In genomic region chr9:71543443-71544222, GRCm38 (mm10) we compare ENCODE assay signal across 8 mouse cellular contexts. TPM values are rescaled to one million over a fixed set of nuclear protein-coding genes. Genes with fewer than 3 reads are reported as not detected.
DNase-seq lines count a peak whose midpoint lies in the region; ATAC-seq and TF ChIP-seq lines count a peak whose summit lies in the region.

No protein-coding gene starts in this region.

- in situ Hi-C loops in CH12.LX (cut with MboI; ENCODE audit: low pct_ligation_motif_present, low pct_unique_long_range_greater_than_20kb, low sequenced_read_pairs): no loop called here

- 14% methylated on average over 19 of the region's 19 CpGs for WGBS in forebrain, embryonic 13.5 days
- WGBS in heart, postnatal 0 days: 19% methylated on average over 19 of the region's 19 CpGs
- WGBS in liver, postnatal 0 days (ENCODE audit: insufficient replicate concordance): 19% methylated on average over 19 of the region's 19 CpGs

- DNase-seq in CH12.LX (ENCODE audit: extremely low read depth): peak; percentile 76
- DNase-seq in c-Kit-positive CD71-negative TER-119-negative erythroid progenitor cells, embryonic 14.5 days (ENCODE audit: low read depth): peak; percentile 70
- peak; percentile 92 for DNase-seq in heart, postnatal 0 days (ENCODE audit: low spot score)
- DNase-seq in kidney, postnatal 36 days: peak; percentile 78 to 95
- DNase-seq in liver, postnatal 0 days: peak; percentile 84
- DNase-seq in testis, postnatal 10 days (ENCODE audit: low spot score): peak; percentile 94

- no peaks in the 10 kb centered on the region for H3K79me2 ChIP-seq in CH12.LX (replicated peaks; ENCODE audit: control insufficient read depth, extremely low read depth, insufficient read depth, poor library complexity, severe bottlenecking)

- ATAC-seq in forebrain, embryonic 13.5 days: peak; percentile 82
- ATAC-seq in heart, postnatal 0 days (ENCODE audit: insufficient read depth, low read depth): peak; percentile 84
- peak; percentile 85 for ATAC-seq in liver, postnatal 0 days
- 0 out of 2 replicates have a peak, but pooled peaks have one; percentile 24 for ATAC-seq in neutrophil, adult 5-6 weeks (ENCODE audit: extremely low read depth, insufficient number of reproducible peaks, low FRiP score, poor library complexity, severe bottlenecking)

- dilution Hi-C loops in CH12.LX (cut with MboI; ENCODE audit: extremely low pct_ligation_motif_present, extremely low pct_unique_long_range_greater_than_20kb, low sequenced_read_pairs): no loop called here

- no peak overlapping the region for H3K27ac ChIP-seq in CH12.LX (ENCODE audit: insufficient read depth, low read depth)
- H3K27ac ChIP-seq in forebrain, embryonic 13.5 days: no peak overlapping the region
- peak overlapping the region; percentile 21; the same call in 1 of the 2 replicates for H3K27ac ChIP-seq in heart, postnatal 0 days (ENCODE audit: low read depth)
- H3K27ac ChIP-seq in liver, postnatal 0 days (ENCODE audit: low read depth): no peak overlapping the region

- TF ChIP-seq EP300 in CH12.LX (IDR thresholded peaks at IDR 0.05; ENCODE audit: low read length): no peak
- TF ChIP-seq EP300 in heart, postnatal 0 days (IDR thresholded peaks at IDR 0.05; ENCODE audit: low read depth): no peak
- TF ChIP-seq EP300 in liver, postnatal 0 days (IDR thresholded peaks at IDR 0.05; ENCODE audit: low read depth): no peak

- H3K27me3 ChIP-seq in CH12.LX (replicated peaks): no peaks in the 10 kb centered on the region
- no peaks in the 10 kb centered on the region for H3K27me3 ChIP-seq in forebrain, embryonic 13.5 days
- H3K27me3 ChIP-seq in heart, postnatal 0 days (ENCODE audit: control insufficient read depth, insufficient read depth, low read length): no peaks in the 10 kb centered on the region
- no peaks in the 10 kb centered on the region for H3K27me3 ChIP-seq in liver, postnatal 0 days (ENCODE audit: insufficient read depth, low read length)

- H3K4me3 ChIP-seq in CH12.LX (replicated peaks in 1 of 3; ENCODE audit: low read depth in 2 of 3, low read length in 2 of 3, poor library complexity in 1 of 3): no peak overlapping the region
- H3K4me3 ChIP-seq in forebrain, embryonic 13.5 days: no peak overlapping the region
- no peak overlapping the region for H3K4me3 ChIP-seq in heart, postnatal 0 days (ENCODE audit: low read depth, low read length)
- no peak overlapping the region for H3K4me3 ChIP-seq in liver, postnatal 0 days (ENCODE audit: low read depth, low read length)

- H3K9me3 ChIP-seq in CH12.LX (replicated peaks; ENCODE audit: low read length): peaks cover 13% of the 10 kb centered on the region
- H3K9me3 ChIP-seq in forebrain, embryonic 13.5 days (replicated peaks): no peaks in the 10 kb centered on the region
- no peaks in the 10 kb centered on the region for H3K9me3 ChIP-seq in heart, postnatal 0 days (replicated peaks; ENCODE audit: control insufficient read depth, low read length)
- H3K9me3 ChIP-seq in liver, postnatal 0 days (ENCODE audit: low read length): no peaks in the 10 kb centered on the region

- no peak for TF ChIP-seq POLR2A in CH12.LX (IDR thresholded peaks at IDR 0.05; ENCODE audit: low read depth, low read length)

- peak; percentile 89 for TF ChIP-seq RAD21 in CH12.LX (IDR thresholded peaks at IDR 0.05; ENCODE audit: low read depth, low read length)

- no peak overlapping the region for H3K9ac ChIP-seq in CH12.LX (ENCODE audit: insufficient read depth, low read depth)
- H3K9ac ChIP-seq in forebrain, embryonic 13.5 days: no peak overlapping the region
- no peak overlapping the region for H3K9ac ChIP-seq in heart, postnatal 0 days (replicated peaks; ENCODE audit: low read depth, low read length)
- no peak overlapping the region for H3K9ac ChIP-seq in liver, postnatal 0 days (replicated peaks)

- peak; percentile 59 to 94 for TF ChIP-seq CTCF in CH12.LX (conservative IDR thresholded peaks at IDR 0.05 in 1 of 2, IDR thresholded peaks at IDR 0.05 in 1 of 2; ENCODE audit: low read depth in 2 of 2, low read length in 2 of 2)
- TF ChIP-seq CTCF in heart, postnatal 0 days (IDR thresholded peaks at IDR 0.05; ENCODE audit: low read depth): peak; percentile 88
- TF ChIP-seq CTCF in liver, postnatal 0 days (IDR thresholded peaks at IDR 0.05; ENCODE audit: low read depth): peak; percentile 80

- H3K36me3 ChIP-seq in CH12.LX (replicated peaks in 1 of 2; ENCODE audit: control insufficient read depth in 1 of 2, insufficient read depth in 1 of 2, low read length in 1 of 2): peaks cover 0 to 52% of the 10 kb centered on the region in 2 experiments
- H3K36me3 ChIP-seq in forebrain, embryonic 13.5 days (ENCODE audit: poor library complexity, severe bottlenecking): no peaks in the 10 kb centered on the region
- peaks cover 63% of the 10 kb centered on the region for H3K36me3 ChIP-seq in heart, postnatal 0 days (replicated peaks; ENCODE audit: control insufficient read depth, insufficient read depth, low read length)
- H3K36me3 ChIP-seq in liver, postnatal 0 days (replicated peaks; ENCODE audit: insufficient read depth, low read length): no peaks in the 10 kb centered on the region

- H3K4me2 ChIP-seq in CH12.LX (ENCODE audit: insufficient read depth, low read depth, poor library complexity, severe bottlenecking): peak overlapping the region; percentile 44; the same call in 1 of the 2 replicates
- H3K4me2 ChIP-seq in forebrain, embryonic 13.5 days: 0 out of 2 replicates have a peak overlapping the region, but pooled peaks have one; percentile 27
- no peak overlapping the region for H3K4me2 ChIP-seq in heart, postnatal 0 days (ENCODE audit: low read depth, low read length)
- H3K4me2 ChIP-seq in liver, postnatal 0 days (ENCODE audit: low read depth, low read length): no peak overlapping the region

- peaks cover 0 to 3% of the 10 kb centered on the region in 2 experiments; a peak in 2 of 4 replicates for H3K4me1 ChIP-seq in CH12.LX (ENCODE audit: control insufficient read depth in 1 of 2, insufficient read depth in 2 of 2)
- H3K4me1 ChIP-seq in forebrain, embryonic 13.5 days: peaks cover 2% of the 10 kb centered on the region; the same call in 1 of the 2 replicates
- peaks cover 15% of the 10 kb centered on the region; the same call in 1 of the 2 replicates for H3K4me1 ChIP-seq in heart, postnatal 0 days (ENCODE audit: control insufficient read depth, insufficient read depth)
- H3K4me1 ChIP-seq in liver, postnatal 0 days (ENCODE audit: insufficient read depth): no peaks in the 10 kb centered on the region

TF ChIP-seq in CH12.LX, 34 proteins besides CTCF, POLR2A, EP300 and RAD21 (continues in another document):
- no peak for TF ChIP-seq SIN3A (IDR thresholded peaks at IDR 0.05; ENCODE audit: low read length)
- no peak for TF ChIP-seq BHLHE40 (IDR thresholded peaks at IDR 0.05; ENCODE audit: low read depth, low read length)
- no peak for TF ChIP-seq ZMIZ1 (IDR thresholded peaks at IDR 0.05; ENCODE audit: low read depth, low read length)
- TF ChIP-seq USF1 (IDR thresholded peaks at IDR 0.05; ENCODE audit: low read depth, low read length): no peak
- TF ChIP-seq ZC3H11A (IDR thresholded peaks at IDR 0.05; ENCODE audit: low read depth, low read length): peak; percentile 26; the same call in 1 of the 2 replicates
- no peak for TF ChIP-seq TCF12 (IDR thresholded peaks at IDR 0.05; ENCODE audit: low read depth, low read length)
- no peak for TF ChIP-seq E2F4 (IDR thresholded peaks at IDR 0.05; ENCODE audit: insufficient replicate concordance, low read depth, low read length)
- TF ChIP-seq MAX (IDR thresholded peaks at IDR 0.05; ENCODE audit: low read length): no peak
- no peak for TF ChIP-seq CHD1 (IDR thresholded peaks at IDR 0.05; ENCODE audit: low read depth, low read length)
- no peak for TF ChIP-seq PAX5 (IDR thresholded peaks at IDR 0.05; ENCODE audit: low read length)
- TF ChIP-seq ELF1 (IDR thresholded peaks at IDR 0.05; ENCODE audit: low read depth, low read length): no peak
- no peak for TF ChIP-seq USF2 (conservative IDR thresholded peaks at IDR 0.05; ENCODE audit: low read depth, low read length)
- no peak for TF ChIP-seq JUND (conservative IDR thresholded peaks at IDR 0.05; ENCODE audit: low read depth, low read length)
- no peak for TF ChIP-seq GABPA (IDR thresholded peaks at IDR 0.05; ENCODE audit: insufficient replicate concordance, low read depth, low read length)
- 0 out of 2 replicates have a peak, but pooled peaks have one; percentile 17 for TF ChIP-seq IRF4 (IDR thresholded peaks at IDR 0.05; ENCODE audit: low read depth, low read length)
- no peak for TF ChIP-seq MXI1 (IDR thresholded peaks at IDR 0.05; ENCODE audit: low read depth, low read length)
- peak; percentile 83 for TF ChIP-seq SMC3 (IDR thresholded peaks at IDR 0.05; ENCODE audit: low read depth, low read length)
- TF ChIP-seq MYC (IDR thresholded peaks at IDR 0.05; ENCODE audit: low read depth, low read length): no peak
- TF ChIP-seq NRF1 (IDR thresholded peaks at IDR 0.05; ENCODE audit: low read depth, low read length): no peak
- no peak for TF ChIP-seq MAFK (IDR thresholded peaks at IDR 0.05; ENCODE audit: insufficient replicate concordance, low read length)
- peak; percentile 28; the same call in 1 of the 2 replicates for TF ChIP-seq MEF2A (IDR thresholded peaks at IDR 0.05; ENCODE audit: borderline replicate concordance, low read depth, low read length)
- no peak for TF ChIP-seq POLR2AphosphoS2 (IDR thresholded peaks at IDR 0.05; ENCODE audit: low read depth, low read length)

RNA-seq across cellular contexts. Expression of gene Myzap, which starts 48.5 kb away (rescaled TPM):
- total RNA-seq in CH12.LX (2012; rRNA removed) (2.9 and 4.6 TPM in 2 replicates), CH12.LX (2014; rRNA removed) (6.2 and 6.3 TPM in 2 replicates)
- 7.2 and 7.5 TPM in 2 replicates for polyA plus RNA-seq in CH12.LX (2012; ENCODE audit: insufficient read length, low read depth)
- polyA plus RNA-seq in forebrain, embryonic 13.5 days (2015; fragmentation: Nextera tagmentation; extraction: Ambion mirVana): 2.4 and 2.5 TPM in 2 replicates
- total RNA-seq in heart, postnatal 0 days (2014; rRNA removed; ENCODE audit: low replicate concordance): 196 and 240 TPM in 2 replicates
- polyA plus RNA-seq in heart, postnatal 0 days (2015; fragmentation: Nextera tagmentation; extraction: Ambion mirVana): 301 and 341 TPM in 2 replicates
- polyA plus RNA-seq in liver, postnatal 0 days (2015; fragmentation: Nextera tagmentation; extraction: Ambion mirVana): 2.8 and 3.7 TPM in 2 replicates
- 6.6 and 6.8 TPM in 2 replicates for total RNA-seq in neutrophil, adult 5-6 weeks (2017)

RNA-seq across cellular contexts. Expression of gene Polr2m, which starts 57.9 kb away (rescaled TPM):
- total RNA-seq in CH12.LX (2012; rRNA removed) (147 and 152 TPM in 2 replicates), CH12.LX (2014; rRNA removed) (234 and 255 TPM in 2 replicates)
- polyA plus RNA-seq in CH12.LX (2012; ENCODE audit: insufficient read length, low read depth): 212 and 224 TPM in 2 replicates
- 369 and 394 TPM in 2 replicates for polyA plus RNA-seq in forebrain, embryonic 13.5 days (2015; fragmentation: Nextera tagmentation; extraction: Ambion mirVana)
- total RNA-seq in heart, postnatal 0 days (2014; rRNA removed; ENCODE audit: low replicate concordance): 186 and 197 TPM in 2 replicates
- 243 and 249 TPM in 2 replicates for polyA plus RNA-seq in heart, postnatal 0 days (2015; fragmentation: Nextera tagmentation; extraction: Ambion mirVana)
- polyA plus RNA-seq in liver, postnatal 0 days (2015; fragmentation: Nextera tagmentation; extraction: Ambion mirVana): 69.2 and 71.1 TPM in 2 replicates
- 67.9 and 74.5 TPM in 2 replicates for total RNA-seq in neutrophil, adult 5-6 weeks (2017)

Comparison
In these comparisons a context has a peak if more than half of its experiments do, and no peak if none do; other contexts are left out.
1. H3K4me2 ChIP-seq: peak in CH12.LX (single experiment) and forebrain, embryonic 13.5 days (single experiment); none in heart, postnatal 0 days (single experiment) and liver, postnatal 0 days (single experiment).
2. ATAC-seq: peak in every context shown above with its lines; median percentile 85 in liver, postnatal 0 days; 84 in heart, postnatal 0 days; 82 in forebrain, embryonic 13.5 days; 24 in neutrophil, adult 5-6 weeks.
3. RNA of gene Myzap, which starts 48.5 kb away (polyA plus RNA-seq): 301 to 341 TPM in heart, postnatal 0 days; 7.2 to 7.5 TPM in CH12.LX, 2.8 to 3.7 TPM in liver, postnatal 0 days and 2.4 to 2.5 TPM in forebrain, embryonic 13.5 days; every median in the first group is over 10 times any median in the second.
4. Peak in every context shown above with its lines, with median percentiles within 50 percentile points of each other: DNase-seq and CTCF ChIP-seq.